Mouse (Mus musculus): ENCODE measurements around the gene U2af2.

DNA sequence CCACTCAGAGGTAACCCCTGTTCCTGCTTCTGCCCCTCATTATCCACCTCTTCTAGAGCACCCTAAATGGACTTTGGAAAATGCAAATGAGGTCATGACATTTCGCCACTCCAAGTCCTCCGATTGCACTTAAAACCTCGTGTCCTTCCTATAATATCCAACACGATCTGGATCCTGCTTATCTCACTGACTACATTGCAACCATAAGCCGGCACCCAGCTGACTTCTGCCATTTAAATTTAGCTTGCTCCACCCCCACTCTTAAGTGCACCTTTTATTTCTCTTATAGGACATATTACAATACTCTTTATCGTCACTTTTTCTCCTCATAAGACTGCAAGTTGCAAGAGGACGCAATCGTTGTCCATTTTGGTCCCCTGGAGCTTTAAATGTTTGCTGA lies 24.5 kb upstream of the U2af2 start:
- TF ChIP-seq CTCF (IDR thresholded peaks at IDR 0.05) (no peak), EP300 (IDR thresholded peaks at IDR 0.05) (no peak)
